Mouse (Mus musculus) hindbrain, embryonic 13.5 days (tissue): ENCODE measurements at regions not wholly inside any gene's neighbourhood (a gene's known extent, or its start where the extent isn't known, plus 50 kb on each side); places are given as distances from the start of the nearest gene placed in this dataset.

ENCODE experiments used
- ATAC-seq: fragments of 200-750 bp; cut with Nextera tagmentation; 2 replicates; pipeline ENCODE4 v1.8.0; 2017; ENCODE audit warnings: moderate TSS enrichment; ENCODE audit not compliant: low FRiP score
- H3K27ac ChIP-seq: fragments of 300-500 bp; sonication (generic); 2 replicates; pipeline ENCODE4 v1.5.1; 2015; ENCODE audit warnings: inconsistent platforms, mild to moderate bottlenecking, moderate library complexity
- H3K27me3 ChIP-seq: fragments of 300-500 bp; sonication (generic); 2 replicates; pipeline ENCODE4 v1.6.1; 2015; ENCODE audit warnings: mild to moderate bottlenecking, inconsistent platforms
- H3K36me3 ChIP-seq: fragments of 300-500 bp; sonication (generic); 2 replicates; pipeline ENCODE4 v1.6.1; 2015; ENCODE audit warnings: mild to moderate bottlenecking, inconsistent platforms
- H3K4me1 ChIP-seq: fragments of 300-500 bp; sonication (generic); replicated peaks from 2 replicates; pipeline ENCODE4 v1.6.1; 2015; ENCODE audit warnings: inconsistent platforms
- H3K4me2 ChIP-seq: fragments of 300-500 bp; sonication (generic); 2 replicates; pipeline ENCODE4 v1.6.1; 2015; ENCODE audit warnings: inconsistent platforms, mild to moderate bottlenecking, moderate library complexity
- H3K4me3 ChIP-seq: fragments of 300-500 bp; sonication (generic); 2 replicates; pipeline ENCODE4 v1.5.1; 2015; ENCODE audit warnings: mild to moderate bottlenecking, inconsistent platforms
- H3K9ac ChIP-seq: fragments of 300-500 bp; sonication (generic); 2 replicates; pipeline ENCODE4 v1.6.1; 2015; ENCODE audit warnings: mild to moderate bottlenecking, inconsistent platforms
- H3K9me3 ChIP-seq: fragments of 300-500 bp; sonication (generic); 2 replicates; pipeline ENCODE4 v1.6.1; 2016; ENCODE audit warnings: inconsistent platforms
- WGBS: fragments of 180-500 bp; shearing (Covaris S2); methylation state at CpG from one replicate; pipeline ENCODE4 v1.1.7; 2015; 5-methylcytosine and 5-hydroxymethylcytosine counted together

- H3K27me3 ChIP-seq: no peaks in the 10 kb centered on the region
- H3K4me2 ChIP-seq: no peak overlapping the region
- H3K4me3 ChIP-seq: no peak overlapping the region
- WGBS: 96% methylated on average over 3 of the region's 3 CpGs
- no peaks in the 10 kb centered on the region for H3K36me3 ChIP-seq
- no peak overlapping the region for H3K27ac ChIP-seq
- ATAC-seq: no peak
- H3K9ac ChIP-seq: no peak overlapping the region
- peaks cover 15% of the 10 kb centered on the region; the same call in 1 of the 2 replicates for H3K4me1 ChIP-seq
- H3K9me3 ChIP-seq: no peaks in the 10 kb centered on the region
Observed at GRCm38 (mm10) chr10:117579210-117579609, 50.1 kb upstream of the Cpm start.

- H3K9ac ChIP-seq: no peak overlapping the region
- no peaks in the 10 kb centered on the region for H3K27me3 ChIP-seq
- H3K4me2 ChIP-seq: no peak overlapping the region
- 85% methylated on average over 4 of the region's 4 CpGs for WGBS
- no peaks in the 10 kb centered on the region for H3K9me3 ChIP-seq
- H3K27ac ChIP-seq: no peak overlapping the region
- no peak overlapping the region for H3K4me3 ChIP-seq
- ATAC-seq: no peak
- H3K36me3 ChIP-seq: no peaks in the 10 kb centered on the region
- H3K4me1 ChIP-seq: peaks cover 11% of the 10 kb centered on the region; the same call in 1 of the 2 replicates
Observed at GRCm38 (mm10) chr10:117578696-117579146, 50.6 kb upstream of the Cpm start.

- WGBS: 96% methylated on average over 4 of the region's 4 CpGs
- H3K9ac ChIP-seq: no peak overlapping the region
- H3K27ac ChIP-seq: no peak overlapping the region
- no peak overlapping the region for H3K4me3 ChIP-seq
- no peaks in the 10 kb centered on the region for H3K36me3 ChIP-seq
- H3K4me1 ChIP-seq: 0 out of 2 replicates have a peak, but pooled peaks cover 11% of the 10 kb centered on the region
- no peaks in the 10 kb centered on the region for H3K9me3 ChIP-seq
- peaks cover under 1% of the 10 kb centered on the region for H3K27me3 ChIP-seq
- no peak for ATAC-seq
- H3K4me2 ChIP-seq: no peak overlapping the region
Observed at GRCm38 (mm10) chr10:117577970-117578695, 51.2 kb upstream of the Cpm start.

- no peaks in the 10 kb centered on the region for H3K36me3 ChIP-seq
- no peak overlapping the region for H3K9ac ChIP-seq
- no peak overlapping the region for H3K27ac ChIP-seq
- peaks cover 13% of the 10 kb centered on the region; the same call in 1 of the 2 replicates for H3K4me1 ChIP-seq
- H3K27me3 ChIP-seq: peaks cover 10% of the 10 kb centered on the region
- no peak for ATAC-seq
- H3K4me2 ChIP-seq: no peak overlapping the region
- H3K4me3 ChIP-seq: no peak overlapping the region
- H3K9me3 ChIP-seq: no peaks in the 10 kb centered on the region
- 88% methylated on average over 8 of the region's 8 CpGs for WGBS
Observed at GRCm38 (mm10) chr10:117576881-117577730, 52.2 kb upstream of the Cpm start.

- 90% methylated on average over 10 of the region's 10 CpGs for WGBS
- Histone ChIP-seq H3K9ac (no peak overlapping the region), H3K27me3 (peaks cover 12% of the 10 kb centered on the region), H3K4me3 (no peak overlapping the region), H3K4me1 (peaks cover 21% of the 10 kb centered on the region), H3K27ac (no peak overlapping the region), H3K36me3 (no peaks in the 10 kb centered on the region), H3K4me2 (no peak overlapping the region), H3K9me3 (no peaks in the 10 kb centered on the region)
- ATAC-seq: no peak
Observed at GRCm38 (mm10) chr10:117576154-117576859, 53.0 kb upstream of the Cpm start.

GRCm38 (mm10) chr10:117575404-117576153, 53.7 kb upstream of the Cpm start:
- no peak overlapping the region for H3K27ac ChIP-seq
- ATAC-seq: no peak
- H3K4me3 ChIP-seq: no peak overlapping the region
- peaks cover 28% of the 10 kb centered on the region for H3K4me1 ChIP-seq
- H3K36me3 ChIP-seq: no peaks in the 10 kb centered on the region
- no peak overlapping the region for H3K9ac ChIP-seq
- H3K9me3 ChIP-seq: no peaks in the 10 kb centered on the region
- H3K4me2 ChIP-seq: no peak overlapping the region
- WGBS: 50% methylated on average over 14 of the region's 14 CpGs
- H3K27me3 ChIP-seq: peaks cover 15% of the 10 kb centered on the region

GRCm38 (mm10) chr10:117574915-117575314, 54.4 kb upstream of the Cpm start:
- Histone ChIP-seq H3K27ac (no peak overlapping the region), H3K9me3 (no peaks in the 10 kb centered on the region), H3K4me3 (no peak overlapping the region), H3K4me2 (no peak overlapping the region), H3K9ac (no peak overlapping the region), H3K27me3 (peaks cover 20% of the 10 kb centered on the region), H3K4me1 (peaks cover 27% of the 10 kb centered on the region), H3K36me3 (no peaks in the 10 kb centered on the region)
- ATAC-seq: no peak
- WGBS: 91% methylated on average over 3 of the region's 3 CpGs

- Histone ChIP-seq H3K27ac (no peak overlapping the region), H3K36me3 (no peaks in the 10 kb centered on the region), H3K9me3 (no peaks in the 10 kb centered on the region), H3K4me3 (no peak overlapping the region), H3K27me3 (peaks cover 26% of the 10 kb centered on the region), H3K4me2 (no peak overlapping the region), H3K9ac (no peak overlapping the region), H3K4me1 (peaks cover 24% of the 10 kb centered on the region)
- ATAC-seq: no peak
- 93% methylated on average over 6 of the region's 6 CpGs for WGBS
Observed at GRCm38 (mm10) chr10:117574056-117574727, 55.1 kb upstream of the Cpm start.

- Histone ChIP-seq H3K4me2 (no peak overlapping the region), H3K9ac (no peak overlapping the region), H3K36me3 (no peaks in the 10 kb centered on the region), H3K27me3 (peaks cover 26% of the 10 kb centered on the region), H3K4me3 (no peak overlapping the region), H3K9me3 (no peaks in the 10 kb centered on the region), H3K27ac (no peak overlapping the region), H3K4me1 (peaks cover 24% of the 10 kb centered on the region)
- ATAC-seq: no peak
- WGBS: 83% methylated on average over 3 of the region's 3 CpGs
Observed at GRCm38 (mm10) chr10:117573596-117573850, 55.8 kb upstream of the Cpm start.

- no peak overlapping the region for H3K4me3 ChIP-seq
- no peaks in the 10 kb centered on the region for H3K9me3 ChIP-seq
- no peak overlapping the region for H3K27ac ChIP-seq
- 44% methylated on average over 13 of the region's 13 CpGs for WGBS
- peaks cover 26% of the 10 kb centered on the region for H3K27me3 ChIP-seq
- peaks cover 24% of the 10 kb centered on the region for H3K4me1 ChIP-seq
- no peaks in the 10 kb centered on the region for H3K36me3 ChIP-seq
- ATAC-seq: no peak
- no peak overlapping the region for H3K4me2 ChIP-seq
- H3K9ac ChIP-seq: no peak overlapping the region
Observed at GRCm38 (mm10) chr10:117572746-117573595, 56.3 kb upstream of the Cpm start.
